Mouse (Mus musculus) thymus, postnatal 0 days (tissue): ENCODE data around the gene Acbd6. TPM values are rescaled to one million over a fixed set of nuclear protein-coding genes. Genes with fewer than 3 reads are reported as not detected.

Experiments
- DNase-seq: peaks from one replicate; pipeline ENCODE4 v3.0.0-alpha.2; 2015; ENCODE audit warnings: low spot score
- polyA plus RNA-seq: library from polyadenylated mRNA; unstranded; fragments of >200 nt; fragmentation: Nextera tagmentation; extraction: Ambion mirVana; gene quantifications from 2 replicates; pipeline ENCODE4 v1.2.1, GENCODE M21; 2015

The Acbd6 gene
- polyA plus RNA-seq, 1 experiment from 2014 or later = 112 TPM

DNA sequence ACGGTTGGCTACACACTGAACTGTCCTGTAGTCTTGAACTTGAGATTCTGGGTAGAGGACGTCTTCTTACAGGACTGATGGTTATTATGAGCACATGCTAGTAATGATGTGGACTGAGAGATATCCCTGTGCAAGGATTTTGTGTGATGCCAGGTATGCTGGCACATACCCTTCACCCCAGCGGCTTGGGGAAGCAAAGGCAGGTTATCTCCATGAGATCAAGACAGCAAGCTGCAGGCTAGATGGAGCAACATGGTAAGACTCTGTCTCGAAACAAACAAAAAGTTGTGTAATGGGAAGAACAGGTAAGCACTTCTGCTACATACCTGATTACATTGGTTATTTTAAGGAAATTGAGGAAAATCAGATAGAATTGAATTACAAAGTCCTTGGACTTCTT is 2.1 kb downstream of the Acbd6 start:
- no peak for DNase-seq

DNA sequence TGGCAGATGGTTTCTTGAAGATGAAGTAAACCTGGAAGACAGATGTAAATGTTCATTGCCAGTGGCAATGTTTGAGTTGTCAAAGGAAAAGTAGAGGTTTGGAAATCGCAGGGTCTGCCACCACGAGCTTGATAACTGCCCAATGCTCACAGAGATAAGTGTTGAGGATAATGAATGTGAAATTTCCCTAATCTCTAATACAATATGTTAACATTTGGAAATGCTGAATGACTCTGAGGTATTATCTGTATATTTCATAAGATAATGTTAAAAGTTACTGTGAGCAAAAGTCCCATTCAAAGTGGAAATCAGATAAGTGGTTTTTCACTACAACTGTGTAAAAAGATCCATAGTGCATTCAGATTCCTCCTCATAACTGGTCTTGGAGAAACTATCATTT is 2.8 kb downstream of the Acbd6 start:
- no peak for DNase-seq

DNA sequence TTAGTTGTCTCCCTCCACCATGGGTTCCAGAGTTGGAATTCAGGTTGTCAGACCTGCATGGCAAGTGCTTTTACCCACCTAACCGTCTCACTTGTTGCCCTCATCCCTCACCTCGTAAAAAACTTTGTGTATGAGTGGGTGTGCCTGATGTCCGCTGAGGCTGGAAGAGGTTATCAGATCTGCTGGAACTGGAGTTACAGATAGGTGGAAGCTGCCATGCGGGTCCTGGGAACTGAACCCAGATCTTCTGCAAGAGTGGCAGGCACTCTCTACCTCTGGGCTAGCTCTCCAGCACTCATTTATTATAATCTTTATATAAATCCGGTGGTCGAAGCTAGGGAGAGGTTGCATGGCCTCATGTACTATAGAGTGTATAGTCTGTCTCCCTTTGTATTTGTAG is 4.3 kb downstream of the Acbd6 start:
- DNase-seq = no peak

DNA sequence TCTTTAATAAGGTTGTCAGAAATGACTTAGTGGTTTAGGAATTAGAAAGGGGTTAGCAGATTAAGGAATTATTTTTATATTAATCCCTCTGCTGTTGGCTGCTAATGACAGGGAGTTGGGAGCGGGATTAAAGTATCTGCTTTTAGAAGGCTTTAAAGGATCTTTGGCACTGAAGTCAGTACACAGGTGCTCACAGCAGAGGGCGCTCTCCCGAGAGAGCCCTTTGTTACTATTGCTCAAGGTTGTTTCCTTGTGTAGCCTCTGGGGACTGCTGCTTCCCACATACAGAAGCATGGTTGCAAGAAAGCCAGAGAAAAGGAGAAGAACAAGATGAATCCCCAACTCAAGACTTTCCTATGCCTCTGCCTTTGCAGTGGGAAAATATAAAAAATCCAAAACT is 6.8 kb downstream of the Acbd6 start:
- DNase-seq = peak; percentile 58

DNA sequence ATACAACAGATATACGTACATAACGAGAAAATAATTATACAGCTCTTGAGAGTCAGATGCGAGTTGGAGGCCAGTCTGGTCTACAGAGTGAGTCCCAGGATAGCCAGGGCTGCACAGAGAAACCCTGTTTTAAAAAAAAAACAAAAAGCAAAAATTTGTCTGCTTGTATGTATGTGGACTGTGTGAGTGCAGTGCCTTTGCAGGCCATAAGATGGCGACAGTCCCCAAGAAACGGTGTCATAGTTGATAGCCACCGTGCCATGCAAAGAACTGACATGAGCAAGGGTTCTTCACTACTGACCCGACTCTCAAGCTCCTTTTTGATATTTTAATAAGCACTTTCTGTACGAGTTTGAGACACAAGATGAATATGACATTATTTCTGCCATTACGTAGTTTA is 10.2 kb downstream of the Acbd6 start:
- DNase-seq = no peak

DNA sequence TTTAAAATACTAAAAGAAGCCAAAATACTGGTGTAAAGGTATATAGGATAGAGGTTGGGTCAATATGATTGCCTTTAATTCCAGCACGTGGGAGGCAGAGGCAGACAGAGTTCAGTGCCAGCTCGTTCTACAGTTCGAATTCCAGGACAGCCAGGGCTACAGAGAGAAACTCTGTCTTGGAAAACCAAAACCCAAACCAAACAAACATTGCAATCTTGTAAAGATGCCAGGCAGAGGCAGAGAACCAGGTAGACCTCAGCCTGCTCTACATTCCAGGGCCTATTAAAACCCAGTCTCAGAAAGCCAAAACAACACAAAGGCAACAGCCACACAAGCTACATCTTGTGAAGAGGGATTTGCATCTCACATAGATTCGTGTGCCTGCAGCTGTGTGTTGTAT is 11.4 kb downstream of the Acbd6 start:
- no peak for DNase-seq

DNA sequence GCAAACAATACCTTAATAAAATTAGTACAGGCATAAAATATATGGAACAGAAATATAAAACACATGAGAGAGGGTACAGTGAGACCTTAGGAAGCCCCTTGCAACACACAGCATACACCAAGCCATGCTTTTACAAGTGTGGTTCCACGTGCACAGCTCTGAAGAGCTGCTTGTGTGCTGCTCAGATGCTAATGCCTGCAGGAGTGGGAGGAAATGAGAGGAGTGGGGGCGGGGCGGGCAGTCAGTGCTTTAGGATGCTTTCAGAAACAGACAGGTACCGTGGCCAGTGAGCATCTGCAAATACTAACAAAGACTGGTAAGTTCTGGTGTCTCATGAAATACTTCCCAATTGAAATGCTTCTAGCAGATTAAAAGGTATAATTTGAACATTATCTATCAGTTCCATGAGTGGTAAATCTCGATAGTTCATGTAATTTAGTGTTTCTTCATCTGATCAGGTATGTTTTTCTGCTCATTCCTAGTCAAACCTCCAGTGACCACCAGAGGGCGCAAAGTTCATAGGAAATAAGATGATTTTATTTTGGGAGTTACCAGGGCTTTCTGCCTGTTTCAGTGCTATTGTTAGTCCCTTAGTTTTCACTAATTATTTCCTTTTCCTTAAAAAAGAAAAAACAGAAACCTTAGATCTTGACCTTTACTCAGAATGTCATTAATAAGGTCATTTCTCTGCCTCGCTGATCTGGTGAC is 17.2 kb downstream of the Acbd6 start:
- peak; percentile 65 for DNase-seq

DNA sequence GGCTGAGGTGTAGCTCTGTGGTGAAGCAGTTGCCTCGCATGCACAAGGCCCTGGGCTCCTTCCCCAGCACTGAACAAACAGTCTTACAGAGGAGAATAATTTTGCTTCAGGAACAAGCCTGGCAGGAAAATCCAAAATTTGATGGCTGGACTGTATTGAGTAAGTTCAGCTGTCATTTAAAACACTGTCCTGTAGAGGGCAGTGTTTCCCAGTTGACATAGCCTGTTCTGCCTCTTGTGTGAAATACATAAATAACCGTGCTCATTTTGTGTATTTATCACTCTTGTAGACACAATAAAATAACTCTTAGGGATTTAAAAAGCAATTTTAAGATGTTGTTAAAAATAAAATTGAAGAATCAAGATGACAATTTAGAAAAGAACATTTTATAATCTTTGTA is 18.5 kb downstream of the Acbd6 start:
- peak; percentile 69 for DNase-seq

DNA sequence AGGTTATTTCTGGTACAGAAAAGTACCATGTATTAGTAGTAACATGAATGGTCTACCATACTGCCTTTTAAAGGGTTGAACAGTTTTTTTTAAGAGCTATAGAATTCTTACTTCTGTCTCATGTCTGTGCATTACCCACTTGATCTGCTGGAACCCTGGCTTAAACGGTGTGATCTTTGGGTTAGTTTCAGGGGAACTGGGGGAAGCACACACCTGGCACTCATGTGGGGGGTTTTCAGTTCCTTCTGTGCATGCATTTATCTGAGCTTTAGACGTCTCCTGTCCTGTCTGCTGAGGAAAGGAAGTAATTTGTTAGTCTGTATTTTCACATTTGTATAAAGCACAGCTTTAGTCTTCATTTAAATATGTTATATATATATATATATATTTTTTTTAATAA is 19.4 kb downstream of the Acbd6 start:
- no peak for DNase-seq

DNA sequence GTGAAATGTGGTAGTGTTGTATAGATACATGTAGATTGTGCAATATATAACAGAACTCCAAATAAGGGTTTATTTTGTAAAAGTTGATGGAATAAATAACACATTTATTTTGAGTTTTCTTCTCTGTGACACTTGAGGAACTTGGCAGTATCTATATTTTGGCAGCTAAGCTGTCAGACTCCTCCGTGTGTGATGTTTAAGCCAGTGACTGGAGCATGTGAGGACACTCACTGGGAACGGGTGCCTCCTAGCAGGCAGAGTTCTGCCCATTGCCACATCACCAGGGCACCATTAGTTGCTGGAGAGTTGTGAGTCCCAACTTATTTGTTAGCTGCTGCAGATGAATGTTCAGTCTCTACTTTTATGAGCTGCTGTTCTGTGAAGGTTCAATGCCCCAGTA is 30.0 kb downstream of the Acbd6 start:
- no peak for DNase-seq

DNA sequence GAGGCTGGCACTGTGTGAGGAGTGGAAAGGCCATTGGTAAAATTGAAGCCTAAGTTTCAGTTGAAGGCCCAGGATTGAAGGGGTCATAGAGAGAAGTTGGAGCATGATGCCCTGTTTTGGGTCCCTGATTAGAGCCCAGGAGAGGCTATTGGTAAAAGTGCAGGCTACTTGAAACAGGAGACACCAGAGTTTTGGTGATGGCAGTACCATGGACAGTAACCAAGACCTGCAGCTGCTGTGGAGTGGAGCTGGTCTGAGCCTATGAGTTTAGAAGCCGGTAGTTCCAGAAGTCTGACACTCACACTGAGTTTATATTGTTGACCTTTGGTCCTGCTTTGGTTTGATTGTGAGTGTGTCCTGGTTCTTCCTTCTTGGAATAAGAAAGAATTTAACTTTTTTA is 36.2 kb downstream of the Acbd6 start:
- DNase-seq = no peak

DNA sequence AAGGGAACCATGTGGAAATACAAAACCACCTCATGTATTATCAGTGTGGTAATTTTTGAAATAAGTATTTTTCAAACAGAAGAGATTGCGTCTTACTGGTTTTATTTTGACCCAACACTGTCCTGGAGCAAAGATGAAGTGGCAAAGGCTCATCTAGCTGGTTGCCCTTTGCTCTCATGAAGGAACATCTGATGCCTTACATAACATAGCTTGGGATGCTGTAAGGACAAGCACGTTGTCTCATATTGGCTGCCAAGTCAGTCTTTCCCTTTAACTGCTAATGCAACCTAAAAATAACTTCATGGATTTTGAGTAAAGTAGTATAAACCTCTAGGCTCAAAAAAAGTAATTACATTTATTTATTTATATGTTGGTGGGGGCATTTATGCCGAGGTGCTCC is 38.7 kb downstream of the Acbd6 start:
- no peak for DNase-seq

DNA sequence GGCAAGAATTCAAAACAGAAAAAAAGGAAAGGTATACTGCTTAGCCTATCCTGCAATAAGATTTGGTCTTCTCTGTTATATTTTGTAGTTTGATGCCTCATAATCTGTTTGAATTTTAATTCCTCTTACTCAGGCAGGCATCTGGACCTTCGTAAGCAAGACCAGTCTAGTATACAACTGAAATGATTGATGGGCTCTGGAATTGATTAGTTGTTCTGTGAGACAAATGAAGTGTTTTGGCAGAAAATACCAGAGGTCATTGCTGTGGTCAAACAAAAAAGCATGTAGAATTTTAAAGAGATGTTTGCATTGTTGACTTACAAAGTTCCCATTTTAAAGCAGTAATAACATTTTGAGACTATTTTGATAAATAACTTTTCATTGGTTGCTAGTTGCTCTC is 46.8 kb downstream of the Acbd6 start:
- no peak for DNase-seq

DNA sequence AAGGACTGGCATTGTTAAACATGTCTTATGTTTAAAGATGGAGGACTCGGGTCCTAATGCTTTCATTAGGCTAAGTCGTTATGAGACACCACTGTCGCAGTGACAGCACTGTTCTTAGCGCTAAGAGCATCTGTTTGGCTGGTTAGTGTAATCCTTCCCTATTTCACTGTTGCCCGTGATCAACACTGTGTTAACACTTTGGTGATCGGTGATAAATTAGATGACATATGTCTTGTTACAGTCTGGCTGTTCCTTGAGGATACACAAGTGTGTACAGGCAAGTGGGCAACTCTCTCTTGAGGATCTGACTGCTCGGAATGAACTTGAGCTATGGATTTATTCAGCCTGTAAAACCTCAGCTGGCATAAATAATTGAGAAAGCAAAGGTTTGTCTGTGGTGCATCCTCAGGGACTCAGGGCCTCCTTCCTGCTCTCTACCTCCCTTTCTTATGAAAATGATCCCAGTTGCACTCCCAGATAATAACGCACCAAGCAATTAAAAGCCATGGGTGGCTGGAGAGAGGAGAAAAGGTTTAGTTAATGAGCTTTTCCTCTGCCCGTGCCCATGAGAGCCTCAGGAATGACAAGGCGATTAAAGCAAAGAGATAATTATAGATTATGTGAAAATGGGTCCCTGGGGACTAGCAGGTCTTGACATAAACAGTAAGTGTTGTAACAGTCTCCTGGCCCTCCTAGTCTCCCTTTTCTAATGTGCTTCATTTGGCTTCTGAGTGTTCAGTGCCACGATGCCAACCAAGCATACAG is 47.7 kb downstream of the Acbd6 start:
- DNase-seq = no peak

DNA sequence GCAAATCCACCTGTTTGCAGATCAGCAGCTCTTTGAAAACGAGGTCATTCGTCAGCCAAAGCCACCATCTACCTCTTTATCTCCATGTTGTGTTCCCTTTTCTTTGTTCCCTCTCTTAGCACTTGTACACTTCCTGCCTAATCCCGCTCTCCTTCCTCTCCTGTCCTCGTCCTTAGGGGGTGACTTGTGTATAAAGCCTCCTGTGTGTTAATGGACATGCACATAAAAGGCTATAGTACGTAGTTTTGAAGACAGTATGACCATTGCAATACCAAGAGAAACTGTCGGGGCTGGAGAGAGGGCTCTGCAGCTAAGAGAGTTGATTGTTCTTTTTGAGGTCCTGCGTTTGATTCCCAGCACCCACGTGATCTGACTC is 48.2 kb downstream of the Acbd6 start:
- DNase-seq = no peak

DNA sequence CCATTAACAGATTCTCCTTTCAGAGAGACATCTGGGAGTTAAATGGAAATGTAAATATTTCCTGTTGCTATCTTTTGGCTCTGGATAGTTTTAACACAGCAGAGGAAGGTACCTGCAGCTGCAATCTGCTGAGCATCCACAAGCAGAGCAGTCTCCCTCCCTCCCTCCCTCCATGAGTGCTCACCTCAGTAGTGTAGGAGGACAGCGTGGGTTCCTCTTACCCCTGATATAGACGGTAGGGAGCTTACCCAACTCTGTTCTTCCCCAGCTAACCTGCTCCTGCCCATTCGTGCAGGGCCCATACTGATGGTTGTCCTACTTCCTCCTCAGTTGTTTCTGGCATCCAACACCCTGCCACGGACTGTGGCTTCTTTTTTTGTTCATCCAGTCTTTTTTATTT is 50.6 kb downstream of the Acbd6 start:
- DNase-seq = no peak

DNA sequence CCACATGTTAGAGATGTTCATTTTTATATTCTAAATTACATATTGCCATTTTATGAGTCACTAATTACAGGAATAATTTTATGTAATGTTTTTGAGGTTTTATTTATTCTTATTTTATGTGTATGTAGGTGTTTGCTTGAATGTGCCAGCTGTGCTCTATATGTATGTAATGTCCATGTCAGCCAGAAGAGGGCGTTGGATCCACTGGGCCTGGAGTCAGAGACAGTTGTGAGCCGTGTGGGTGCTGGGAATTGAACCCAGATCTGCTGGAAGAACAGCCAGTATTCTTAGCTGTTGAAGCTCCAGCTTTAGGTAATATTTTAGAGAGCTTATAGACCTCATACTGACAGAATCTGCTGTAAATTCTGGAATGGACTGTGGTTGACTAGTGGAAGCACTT is 56.5 kb downstream of the Acbd6 start:
- no peak for DNase-seq

DNA sequence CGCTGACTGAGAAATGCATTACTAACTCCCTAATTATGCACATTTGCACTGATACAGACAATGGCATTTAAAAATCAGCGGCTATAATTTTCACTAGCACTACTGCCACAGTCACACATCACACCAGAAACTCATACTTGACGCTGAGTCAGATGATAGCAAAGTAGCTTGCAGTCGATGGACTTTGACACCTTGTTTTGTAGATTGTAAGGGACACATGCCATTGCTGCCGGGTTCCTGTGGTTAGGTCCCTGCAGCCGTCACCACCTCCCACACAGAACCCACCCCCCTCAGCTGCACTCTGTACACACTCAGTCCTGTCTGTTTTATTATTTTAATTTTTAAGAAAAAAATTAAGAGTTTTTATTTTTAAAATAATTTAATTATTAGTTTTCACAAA is 63.2 kb downstream of the Acbd6 start:
- no peak for DNase-seq

DNA sequence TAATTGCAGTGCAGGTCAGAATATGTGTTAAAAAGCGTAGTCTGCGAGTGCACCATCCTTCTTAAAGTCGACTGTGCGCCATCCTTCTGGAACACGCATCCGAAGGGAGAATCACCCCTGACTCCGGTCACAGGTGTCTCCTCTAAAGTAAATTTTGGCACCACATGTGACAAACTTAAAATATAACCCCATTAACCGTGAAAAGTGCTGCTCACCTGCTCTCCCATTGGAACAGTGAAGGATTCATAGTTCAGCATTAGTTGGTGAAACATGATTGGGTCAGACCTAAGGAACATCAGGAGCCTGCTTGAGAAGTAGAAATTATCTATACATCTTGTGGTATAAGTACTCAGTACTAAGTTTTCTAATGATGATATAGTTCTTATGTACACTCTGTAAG is 65.3 kb downstream of the Acbd6 start:
- DNase-seq = no peak

DNA sequence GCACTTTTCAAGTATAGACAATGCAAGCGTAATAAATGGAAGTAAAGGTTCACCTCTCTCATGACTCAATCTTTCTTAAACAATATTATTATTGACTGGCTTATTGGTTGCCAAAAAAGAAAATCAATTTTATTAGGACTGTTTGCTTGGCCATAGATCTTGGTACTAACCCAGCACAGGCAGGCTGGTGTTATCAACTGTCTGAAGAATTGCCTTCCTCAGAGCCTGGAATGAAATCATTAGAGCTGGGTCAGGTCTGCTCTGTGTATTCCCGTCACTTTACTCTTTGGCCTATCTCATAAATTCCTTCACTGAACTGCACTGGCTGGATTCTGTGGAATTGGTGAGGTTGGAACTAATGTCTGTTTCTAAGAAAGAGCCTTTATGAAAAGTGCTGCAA is 69.8 kb downstream of the Acbd6 start:
- no peak for DNase-seq

DNA sequence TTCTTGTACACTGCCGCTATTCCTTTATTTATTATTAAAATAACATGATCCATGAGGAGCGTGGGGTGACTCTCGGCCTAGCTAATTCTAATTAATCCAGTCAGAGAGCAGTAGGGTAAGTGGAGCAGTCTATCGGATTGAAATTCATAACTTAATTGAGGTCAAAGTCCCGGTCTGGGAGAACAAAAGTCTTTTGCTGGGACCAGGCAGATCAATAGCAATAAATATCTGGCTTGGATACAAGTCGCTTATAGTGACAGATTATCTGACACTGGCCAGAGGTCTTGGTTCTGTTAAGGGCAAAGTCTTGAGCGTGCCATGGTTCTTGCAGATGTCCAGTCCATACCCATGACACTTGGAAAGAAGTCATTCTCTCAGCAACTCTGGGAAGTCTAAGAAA is 78.7 kb downstream of the Acbd6 start:
- DNase-seq = no peak

DNA sequence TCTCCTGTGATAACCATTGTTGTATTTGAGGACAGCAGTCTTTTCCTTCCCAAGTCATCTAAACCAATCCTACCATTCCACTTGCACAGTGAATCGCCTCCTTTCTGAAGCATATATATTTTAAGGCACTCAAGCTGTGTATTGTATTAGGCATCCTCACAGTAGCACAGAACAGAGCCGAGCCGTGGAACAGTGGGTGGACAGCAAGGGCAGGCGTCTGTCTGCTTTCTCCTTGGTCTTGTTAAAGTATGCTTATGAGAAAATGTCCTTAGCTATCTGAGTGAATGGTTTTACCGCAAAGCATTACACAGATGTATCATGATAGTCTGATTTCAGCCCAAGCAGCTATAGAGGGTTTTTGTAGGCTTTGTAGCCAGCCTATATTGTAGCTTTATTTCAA is 87.9 kb downstream of the Acbd6 start:
- no peak for DNase-seq
